Mouse (Mus musculus) ES-Bruce4 (cell line): ENCODE measurements around the gene Bhlhe40. TPM values are rescaled to one million over a fixed set of nuclear protein-coding genes. Genes with fewer than 3 reads are reported as not detected.

Source experiments
- H3K27ac ChIP-seq: 2 replicates; pipeline ENCODE4 v1.5.1; 2012; ENCODE audit warnings: low read length, inconsistent platforms; ENCODE audit not compliant: insufficient read depth
- H3K27me3 ChIP-seq: 2 replicates; pipeline ENCODE4 v1.6.1; 2012; ENCODE audit warnings: mild to moderate bottlenecking, low read length, inconsistent platforms; ENCODE audit not compliant: control insufficient read depth, poor library complexity, insufficient read depth, severe bottlenecking
- H3K36me3 ChIP-seq: 2 replicates; pipeline ENCODE4 v1.6.1; 2012; ENCODE audit warnings: inconsistent platforms, mild to moderate bottlenecking, low read length, moderate library complexity; ENCODE audit not compliant: control insufficient read depth, poor library complexity, insufficient read depth, severe bottlenecking
- H3K4me1 ChIP-seq: one replicate; pipeline ENCODE4 v1.8.1; 2011; ENCODE audit warnings: low read length; ENCODE audit not compliant: control insufficient read depth, insufficient read depth
- H3K4me3 ChIP-seq: 2 replicates; pipeline ENCODE4 v1.5.1; 2011; ENCODE audit warnings: low read depth, mild to moderate bottlenecking, low read length
- H3K9ac ChIP-seq: 2 replicates; pipeline ENCODE4 v1.6.1; 2012; ENCODE audit warnings: low read depth, mild to moderate bottlenecking, inconsistent platforms; ENCODE audit not compliant: poor library complexity, severe bottlenecking
- H3K9me3 ChIP-seq: replicated peaks from 2 replicates; pipeline ENCODE4 v1.6.1; 2012; ENCODE audit warnings: mild to moderate bottlenecking, low read length, inconsistent platforms; ENCODE audit not compliant: control insufficient read depth, poor library complexity, insufficient read depth, severe bottlenecking
- CTCF ChIP-seq: IDR thresholded peaks from one replicate; pipeline ENCODE4 v1.8.1; 2011; ENCODE audit warnings: low read depth, low read length
- EP300 ChIP-seq: IDR thresholded peaks from 2 replicates; pipeline ENCODE4 v1.6.1; 2011; ENCODE audit warnings: low read depth, low read length; ENCODE audit not compliant: insufficient read depth
- POLR2A ChIP-seq: IDR thresholded peaks from one replicate; pipeline ENCODE4 v1.8.1; 2011; ENCODE audit warnings: low read length; ENCODE audit not compliant: insufficient read depth
- polyA plus RNA-seq: library from polyadenylated mRNA; stranded (reverse); fragments of >200 nt; gene quantifications from 2 replicates; pipeline ENCODE4 v1.2.4, GENCODE M21; 2011; ENCODE audit warnings: low read depth; ENCODE audit not compliant: missing spikeins, insufficient read depth, insufficient read length

The Bhlhe40 gene
- polyA plus RNA-seq, 1 experiment: 39.2 TPM

- H3K9ac ChIP-seq: no peak overlapping the region
- peak; percentile 34 for TF ChIP-seq CTCF
- no peak for TF ChIP-seq POLR2A
- H3K4me3 ChIP-seq: no peak overlapping the region
Observed at GRCm38 (mm10) chr6:108655861-108656260, 4.6 kb upstream of the Bhlhe40 start.

GRCm38 (mm10) chr6:108658051-108658415 is 2.4 kb upstream of the Bhlhe40 start:
- peak overlapping the region; percentile 81; the same call in 1 of the 2 replicates for H3K9ac ChIP-seq
- no peaks in the 10 kb centered on the region for H3K9me3 ChIP-seq
- H3K4me3 ChIP-seq: peak overlapping the region; percentile 90; the same call in 1 of the 2 replicates
- no peak for TF ChIP-seq POLR2A
- no peak for TF ChIP-seq EP300
- TF ChIP-seq CTCF: no peak
- no peaks in the 10 kb centered on the region for H3K4me1 ChIP-seq
- H3K27me3 ChIP-seq: no peaks in the 10 kb centered on the region
- H3K36me3 ChIP-seq: no peaks in the 10 kb centered on the region; the same call in 1 of the 2 replicates
- peak overlapping the region; percentile 19; the same call in 1 of the 2 replicates for H3K27ac ChIP-seq

More at GRCm38 (mm10) chr6:108655861-108656260, 4.6 kb upstream of the Bhlhe40 start:
- no peaks in the 10 kb centered on the region for H3K36me3 ChIP-seq
- H3K27ac ChIP-seq: no peak overlapping the region
- no peaks in the 10 kb centered on the region for H3K4me1 ChIP-seq
- no peaks in the 10 kb centered on the region for H3K27me3 ChIP-seq
- no peaks in the 10 kb centered on the region for H3K9me3 ChIP-seq

GRCm38 (mm10) chr6:108658416-108659201 is 1.8 kb upstream of the Bhlhe40 start:
- TF ChIP-seq EP300 (0 out of 2 replicates have a peak, but pooled peaks have one; percentile 34), CTCF (no peak), POLR2A (no peak)
- no peaks in the 10 kb centered on the region; the same call in 1 of the 2 replicates for H3K36me3 ChIP-seq
- peak overlapping the region; percentile 81 for H3K9ac ChIP-seq
- no peaks in the 10 kb centered on the region for H3K27me3 ChIP-seq
- H3K9me3 ChIP-seq: no peaks in the 10 kb centered on the region
- H3K4me1 ChIP-seq: no peaks in the 10 kb centered on the region
- H3K27ac ChIP-seq: peak overlapping the region; percentile 19; the same call in 1 of the 2 replicates
- H3K4me3 ChIP-seq: peak overlapping the region; percentile 90

GRCm38 (mm10) chr6:108659221-108659725 is 1.2 kb upstream of the Bhlhe40 start:
- Histone ChIP-seq H3K27me3 (no peaks in the 10 kb centered on the region), H3K4me1 (no peaks in the 10 kb centered on the region), H3K4me3 (peak overlapping the region; percentile 90), H3K9me3 (no peaks in the 10 kb centered on the region), H3K27ac (peak overlapping the region; percentile 22; the same call in 1 of the 2 replicates), H3K36me3 (no peaks in the 10 kb centered on the region; the same call in 1 of the 2 replicates), H3K9ac (peak overlapping the region; percentile 81)
- no peak for TF ChIP-seq POLR2A
- peak; percentile 11 for TF ChIP-seq CTCF

- Histone ChIP-seq H3K4me1 (peaks cover 2% of the 10 kb centered on the region), H3K4me3 (peak overlapping the region; percentile 90), H3K9ac (peak overlapping the region; percentile 81), H3K27me3 (no peaks in the 10 kb centered on the region), H3K9me3 (no peaks in the 10 kb centered on the region), H3K27ac (no peak overlapping the region), H3K36me3 (peaks cover 4% of the 10 kb centered on the region)
- no peak for TF ChIP-seq CTCF
- TF ChIP-seq EP300: 0 out of 2 replicates have a peak, but pooled peaks have one; percentile 20
- TF ChIP-seq POLR2A: no peak
Observed at GRCm38 (mm10) chr6:108659726-108660205, 663 bp upstream of the Bhlhe40 start.
